Mouse (Mus musculus) liver, embryonic 14.5 days (tissue): Measurements from ENCODE around the gene Gm10282. TPM values are rescaled to one million over a fixed set of nuclear protein-coding genes. Genes with fewer than 3 reads are reported as not detected.

Experiments used
- ATAC-seq: fragments of 200-750 bp; cut with Nextera tagmentation; 2 replicates; pipeline ENCODE4 v1.8.0; 2017; ENCODE audit warnings: moderate number of reproducible peaks, mild to moderate bottlenecking, moderate library complexity; ENCODE audit not compliant: insufficient read depth
- DNase-seq, 3 experiments: peaks; one replicate each; pipeline ENCODE4 v3.0.0-alpha.2; 2012 to 2013; ENCODE audit warnings: low read depth in 3 of 3, low spot score in 3 of 3
- H3K27ac ChIP-seq: fragments of 300-500 bp; sonication (generic); 2 replicates; pipeline ENCODE4 v1.5.1; 2014; ENCODE audit warnings: moderate library complexity, mild to moderate bottlenecking, control low read depth, inconsistent platforms
- H3K27me3 ChIP-seq: fragments of 300-500 bp; sonication (generic); 2 replicates; pipeline ENCODE4 v1.6.1; 2014; ENCODE audit warnings: mild to moderate bottlenecking, low read length, moderate library complexity; ENCODE audit not compliant: control insufficient read depth, insufficient read depth
- H3K36me3 ChIP-seq: fragments of 300-500 bp; sonication (generic); replicated peaks from 2 replicates; pipeline ENCODE4 v1.6.1; 2014; ENCODE audit warnings: low read depth; ENCODE audit not compliant: control insufficient read depth, insufficient read depth
- H3K4me1 ChIP-seq, 2 experiments: fragments of 200-500 bp in 1 of 2; fragments of 300-500 bp in 1 of 2; sonication (generic) in 1 of 2; replicated peaks; 2 replicates each; pipeline ENCODE4 v1.6.1; 2012 to 2014; ENCODE audit warnings: antibody characterized with exemption in 1 of 2, inconsistent platforms in 1 of 2, low read length in 1 of 2; ENCODE audit not compliant: control insufficient read depth in 2 of 2, insufficient read depth in 2 of 2
- H3K4me2 ChIP-seq: fragments of 300-500 bp; sonication (generic); 2 replicates; pipeline ENCODE4 v1.6.1; 2014; ENCODE audit warnings: low read depth, mild to moderate bottlenecking, control low read depth, moderate library complexity
- H3K4me3 ChIP-seq, 2 experiments: fragments of 200-500 bp in 1 of 2; fragments of 300-500 bp in 1 of 2; sonication (generic) in 1 of 2; 2 replicates each; pipeline ENCODE4 v1.5.1; 2012 to 2014; ENCODE audit warnings: low read depth in 2 of 2, low read length in 2 of 2, mild to moderate bottlenecking in 2 of 2, control low read depth in 1 of 2, inconsistent platforms in 1 of 2, moderate library complexity in 1 of 2; ENCODE audit not compliant: insufficient read depth in 1 of 2
- H3K9ac ChIP-seq: fragments of 300-500 bp; sonication (generic); replicated peaks from 2 replicates; pipeline ENCODE4 v1.6.1; 2014; ENCODE audit warnings: mild to moderate bottlenecking, control low read depth, moderate library complexity
- H3K9me3 ChIP-seq: fragments of 300-500 bp; sonication (generic); 2 replicates; pipeline ENCODE4 v1.6.1; 2016; ENCODE audit warnings: low read length, mixed read lengths; ENCODE audit not compliant: control insufficient read depth
- CTCF ChIP-seq: IDR thresholded peaks from 2 replicates; pipeline ENCODE4 v1.5.1; 2016; ENCODE audit warnings: antibody characterized with exemption, low read depth, control low read depth
- EP300 ChIP-seq: IDR thresholded peaks from 2 replicates; pipeline ENCODE4 v1.6.1; 2016; ENCODE audit warnings: antibody characterized with exemption, low read depth
- WGBS: fragments of 180-500 bp; shearing (Covaris S2); extraction: QIAGEN DNeasy Blood & Tissue Kit; methylation state at CpG from one replicate; pipeline ENCODE4 v1.1.7; 2014; ENCODE audit not compliant: insufficient replicate concordance; 5-methylcytosine and 5-hydroxymethylcytosine counted together
- polyA plus RNA-seq, 2 experiments: library from polyadenylated mRNA; depleted of rRNA in 1 of 2; stranded (reverse) in 1 of 2; unstranded in 1 of 2; fragments of >200 nt; fragmentation: Nextera tagmentation in 1 of 2; extraction: Ambion mirVana in 1 of 2; gene quantifications; 2 replicates each; pipeline versions ENCODE4 v1.2.1 to v1.2.3; 2012 to 2014

The Gm10282 gene
- polyA plus RNA-seq, 2 experiments = 7.3 to 7.4 TPM

- no peak for ATAC-seq
- TF ChIP-seq EP300 = no peak
- no peak for TF ChIP-seq CTCF
- Histone ChIP-seq H3K4me2 (no peak overlapping the region), H3K27ac (no peak overlapping the region), H3K36me3 (no peaks in the 10 kb centered on the region), H3K4me1 (peaks cover 0 to 9% of the 10 kb centered on the region in 2 experiments; a peak in 2 of 4 replicates), H3K27me3 (no peaks in the 10 kb centered on the region), H3K4me3 (no peak overlapping the region), H3K9me3 (no peaks in the 10 kb centered on the region), H3K9ac (no peak overlapping the region)
- DNase-seq = no peak
- WGBS = 57% methylated on average over 1 of the region's 1 CpGs
Observed at GRCm38 (mm10) chr8:72298928-72299327, 6.1 kb downstream of the Gm10282 start.

DNA sequence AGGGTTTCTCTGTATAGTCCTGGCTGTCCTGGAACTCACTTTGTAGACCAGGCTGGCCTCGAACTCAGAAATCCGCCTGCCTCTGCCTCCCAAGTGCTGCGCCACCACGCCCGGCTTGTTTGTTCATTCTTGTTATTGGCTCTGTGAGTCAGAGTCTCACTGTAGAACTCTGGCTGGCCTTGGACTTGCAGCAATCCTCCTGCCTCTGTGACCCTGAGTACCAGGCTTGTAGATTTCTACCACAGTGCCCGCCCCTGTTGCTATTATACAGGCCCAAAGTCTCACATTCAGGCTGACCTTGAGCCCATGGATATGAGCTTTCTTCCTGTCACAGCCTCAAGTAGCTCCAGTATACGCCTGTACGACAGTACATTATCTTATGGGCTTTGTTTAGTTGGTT lies 8.5 kb downstream of the Gm10282 start:
- Histone ChIP-seq H3K9me3 (no peaks in the 10 kb centered on the region), H3K9ac (no peak overlapping the region), H3K27me3 (no peaks in the 10 kb centered on the region), H3K4me1 (peaks cover 0 to 5% of the 10 kb centered on the region in 2 experiments; a peak in 2 of 4 replicates), H3K4me3 (no peak overlapping the region), H3K27ac (no peak overlapping the region), H3K36me3 (no peaks in the 10 kb centered on the region), H3K4me2 (no peak overlapping the region)
- WGBS = 79% methylated on average over 8 of the region's 8 CpGs
- ATAC-seq (no peak), DNase-seq (no peak)
- TF ChIP-seq EP300 (no peak), CTCF (no peak)

DNA sequence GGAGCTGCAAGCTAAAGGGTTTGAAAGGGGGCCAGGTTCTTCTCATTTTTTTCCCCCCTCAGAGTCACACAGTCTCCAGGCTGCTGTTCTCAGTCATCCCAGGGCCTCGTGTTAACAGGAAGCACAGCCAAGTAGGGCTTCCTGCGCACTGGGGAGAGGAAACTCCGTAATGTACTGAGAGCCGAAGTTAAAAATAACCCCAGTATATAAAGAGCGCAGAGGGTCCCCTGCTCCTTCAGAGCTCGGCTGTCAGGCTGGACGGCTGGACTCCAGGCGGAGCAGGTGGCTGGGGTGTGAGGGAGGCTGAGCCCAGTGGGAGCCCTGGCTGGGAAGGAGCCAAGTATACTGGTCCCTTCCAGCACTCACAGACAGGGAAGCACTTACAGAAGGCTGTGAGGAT lies 9.4 kb downstream of the Gm10282 start:
- DNase-seq (no peak), ATAC-seq (peak; percentile 68)
- Histone ChIP-seq H3K9me3 (no peaks in the 10 kb centered on the region), H3K27me3 (no peaks in the 10 kb centered on the region), H3K4me1 (peaks cover 0 to 5% of the 10 kb centered on the region in 2 experiments; a peak in 2 of 4 replicates), H3K36me3 (no peaks in the 10 kb centered on the region), H3K4me3 (no peak overlapping the region), H3K4me2 (no peak overlapping the region), H3K9ac (no peak overlapping the region), H3K27ac (no peak overlapping the region)
- WGBS = 18% methylated on average over 8 of the region's 8 CpGs
- no peak for TF ChIP-seq EP300

GRCm38 (mm10) chr8:72295125-72295524 lies 9.9 kb downstream of the Gm10282 start:
- H3K27me3 ChIP-seq = no peaks in the 10 kb centered on the region
- H3K9me3 ChIP-seq = no peaks in the 10 kb centered on the region
- no peak for DNase-seq
- H3K9ac ChIP-seq = no peak overlapping the region
- ATAC-seq = no peak
- no peak overlapping the region for H3K4me3 ChIP-seq
- TF ChIP-seq CTCF (no peak), EP300 (no peak)
- H3K27ac ChIP-seq = no peak overlapping the region
- H3K4me1 ChIP-seq = peaks cover 0 to 5% of the 10 kb centered on the region in 2 experiments; a peak in 2 of 4 replicates
- no peaks in the 10 kb centered on the region for H3K36me3 ChIP-seq
- no peak overlapping the region for H3K4me2 ChIP-seq
- 29% methylated on average over 3 of the region's 3 CpGs for WGBS

DNA sequence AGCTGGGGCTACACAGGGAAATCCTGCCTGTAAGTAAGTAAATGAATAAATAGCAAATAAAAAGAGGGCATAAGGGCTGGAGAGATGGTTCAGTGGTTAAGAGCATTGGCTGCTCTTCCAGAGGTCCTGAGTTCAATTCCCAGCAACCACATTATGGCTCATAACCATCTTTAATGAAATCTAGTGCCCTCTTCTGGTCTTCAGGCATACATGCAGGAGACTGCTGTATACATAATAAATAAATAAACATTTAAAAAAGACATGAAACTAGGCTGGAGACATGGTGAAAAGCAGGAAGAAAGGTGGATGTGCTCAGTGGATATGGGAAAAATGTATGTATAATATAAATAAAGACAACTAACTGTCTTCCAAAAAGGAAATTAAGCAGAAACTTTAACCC lies 11.8 kb downstream of the Gm10282 start:
- Histone ChIP-seq H3K27ac (no peak overlapping the region), H3K9me3 (no peaks in the 10 kb centered on the region), H3K36me3 (no peaks in the 10 kb centered on the region), H3K4me1 (peaks cover 0 to 5% of the 10 kb centered on the region in 2 experiments; a peak in 2 of 4 replicates), H3K4me3 (no peak overlapping the region), H3K4me2 (no peak overlapping the region), H3K27me3 (no peaks in the 10 kb centered on the region), H3K9ac (no peak overlapping the region)
- TF ChIP-seq CTCF (0 out of 2 replicates have a peak, but pooled peaks have one; percentile 4), EP300 (no peak)
- ATAC-seq = no peak
- DNase-seq = no peak
